Mouse (Mus musculus): Measurements from ENCODE around the gene Angptl7.

DNA sequence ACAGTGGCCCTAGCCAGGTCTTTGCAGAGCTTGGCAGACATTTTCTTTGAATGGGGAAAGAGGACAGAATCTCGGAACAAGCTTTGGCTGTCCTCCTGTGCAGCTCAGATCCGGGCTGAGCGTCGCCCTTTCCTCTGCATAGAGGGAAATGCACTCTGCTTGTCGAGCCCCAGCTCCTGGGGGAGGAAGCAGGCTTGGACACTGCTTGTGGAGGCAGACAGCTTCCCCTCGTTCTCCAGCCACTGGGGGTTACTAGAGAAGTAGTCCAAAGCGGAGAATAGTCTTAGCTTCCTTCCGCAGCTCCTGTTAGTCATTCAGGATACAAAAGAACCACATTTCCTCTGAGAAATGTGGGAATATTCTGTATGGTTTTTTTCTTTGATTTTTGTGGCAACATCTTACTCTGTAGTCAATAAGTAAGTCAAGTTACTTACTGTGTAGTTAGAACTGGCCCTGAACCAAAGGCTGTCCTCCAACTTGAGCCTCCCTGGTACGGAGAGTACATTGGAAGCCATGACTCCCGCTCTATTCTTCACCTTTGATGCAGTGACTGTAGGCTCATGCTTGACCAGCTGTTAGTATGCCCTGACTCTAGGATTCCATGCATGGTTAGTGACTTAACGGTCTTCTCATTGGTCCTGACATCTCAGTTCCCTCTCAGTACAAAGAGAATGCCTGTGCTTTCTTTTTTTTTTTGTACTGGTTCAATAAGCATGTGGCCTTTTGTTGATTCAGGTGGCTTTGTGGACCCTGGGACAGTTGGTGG lies 30.6 kb downstream of the Angptl7 start:
- no peak for TF ChIP-seq GATA1 (IDR thresholded peaks at IDR 0.05; ENCODE audit: low read length)
- TF ChIP-seq TAL1 (IDR thresholded peaks at IDR 0.05; ENCODE audit: low read length) = no peak
